Mouse (Mus musculus): ENCODE results near the gene Gm11983. TPM values are rescaled to one million over a fixed set of nuclear protein-coding genes. Genes with fewer than 3 reads are reported as not detected.

Gm11983 gene
- total RNA-seq, 4 experiments from 2014 or later: not detected

Other genes with a start within 250 kb of the Gm11983 start
- under 1 TPM; 0.22 to 0.65 (median 0.50) TPM for gene Nacad, start 231.6 kb downstream of the Gm11983 start, total RNA-seq (2022)
- gene Tbrg4, start 211.6 kb downstream of the Gm11983 start, total RNA-seq (2022): 100 to 1,000 TPM in 3 of 4 experiments, 10 to 100 TPM in 1; 96.9 to 117 (median 106) TPM
- not detected for gene Wap, start 199.0 kb downstream of the Gm11983 start, total RNA-seq (2022)
- gene Ramp3, start 179.1 kb downstream of the Gm11983 start, total RNA-seq (2022): 1 to 10 TPM; 4.0 to 5.6 (median 5.5) TPM
- 1 to 10 TPM; 1.4 to 3.2 (median 2.0) TPM for gene Adcy1, start 225.8 kb upstream of the Gm11983 start, total RNA-seq (2022)

All from heart, adult 8-10 months (tissue).